Mouse (Mus musculus) mesoderm, embryonic 11.5 days (tissue): ENCODE measurements around the gene Cend1.

Experiments used
- DNase-seq: peaks from one replicate; pipeline ENCODE4 v3.0.0-alpha.2; 2012; ENCODE audit warnings: low read depth, low spot score

Cend1 gene

GRCm38 (mm10) chr7:141429310-141429709, at the start of gene Cend1:
Cend1 (minus strand) TSS chr7:141429491.
- DNase-seq: peak; percentile 82

GRCm38 (mm10) chr7:141478270-141478748, 49.0 kb upstream of the Cend1 start:
- no peak for DNase-seq

GRCm38 (mm10) chr7:141477578-141478269, 48.4 kb upstream of the Cend1 start:
- no peak for DNase-seq

DNA sequence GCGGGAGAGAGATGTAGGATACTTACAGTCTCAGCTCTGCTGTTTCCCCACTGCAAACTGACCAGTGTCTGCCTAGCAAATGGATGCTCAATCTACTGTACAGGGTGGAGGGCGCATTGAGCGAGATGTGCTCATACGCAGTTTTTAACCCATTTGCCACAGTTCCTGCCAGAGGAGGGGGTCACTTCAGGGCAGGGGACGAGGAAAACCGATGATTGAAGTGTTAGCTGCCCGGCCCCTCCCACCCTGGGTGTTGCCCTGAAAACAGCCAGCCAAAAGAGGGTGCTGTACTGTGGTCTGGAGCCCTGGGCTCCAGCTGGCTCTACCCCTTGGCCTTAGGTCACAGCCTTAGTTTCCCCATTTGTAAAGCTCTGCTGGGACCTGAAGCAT, 47.7 kb upstream of the Cend1 start:
- DNase-seq: no peak

GRCm38 (mm10) chr7:141476226-141476980, 47.1 kb upstream of the Cend1 start:
- peak; percentile 68 for DNase-seq

DNA sequence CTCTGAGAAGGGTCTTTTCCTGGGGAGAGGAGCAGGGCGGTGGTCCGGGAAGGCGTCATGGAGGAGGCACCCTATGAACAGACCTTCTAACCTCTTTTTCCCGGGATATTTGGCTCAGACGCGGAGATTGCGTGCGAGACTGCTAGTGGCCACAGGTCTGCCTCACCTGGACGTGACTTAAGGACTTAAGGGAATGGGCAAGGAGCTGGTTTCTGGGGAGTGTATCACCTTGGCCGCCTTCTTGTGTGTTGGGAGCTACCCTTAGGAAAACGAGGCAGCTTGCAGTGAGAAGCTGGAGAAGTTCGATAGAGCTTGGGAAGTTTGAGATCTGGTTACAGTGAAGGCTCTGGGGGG, 46.5 kb upstream of the Cend1 start:
- DNase-seq: no peak

DNA sequence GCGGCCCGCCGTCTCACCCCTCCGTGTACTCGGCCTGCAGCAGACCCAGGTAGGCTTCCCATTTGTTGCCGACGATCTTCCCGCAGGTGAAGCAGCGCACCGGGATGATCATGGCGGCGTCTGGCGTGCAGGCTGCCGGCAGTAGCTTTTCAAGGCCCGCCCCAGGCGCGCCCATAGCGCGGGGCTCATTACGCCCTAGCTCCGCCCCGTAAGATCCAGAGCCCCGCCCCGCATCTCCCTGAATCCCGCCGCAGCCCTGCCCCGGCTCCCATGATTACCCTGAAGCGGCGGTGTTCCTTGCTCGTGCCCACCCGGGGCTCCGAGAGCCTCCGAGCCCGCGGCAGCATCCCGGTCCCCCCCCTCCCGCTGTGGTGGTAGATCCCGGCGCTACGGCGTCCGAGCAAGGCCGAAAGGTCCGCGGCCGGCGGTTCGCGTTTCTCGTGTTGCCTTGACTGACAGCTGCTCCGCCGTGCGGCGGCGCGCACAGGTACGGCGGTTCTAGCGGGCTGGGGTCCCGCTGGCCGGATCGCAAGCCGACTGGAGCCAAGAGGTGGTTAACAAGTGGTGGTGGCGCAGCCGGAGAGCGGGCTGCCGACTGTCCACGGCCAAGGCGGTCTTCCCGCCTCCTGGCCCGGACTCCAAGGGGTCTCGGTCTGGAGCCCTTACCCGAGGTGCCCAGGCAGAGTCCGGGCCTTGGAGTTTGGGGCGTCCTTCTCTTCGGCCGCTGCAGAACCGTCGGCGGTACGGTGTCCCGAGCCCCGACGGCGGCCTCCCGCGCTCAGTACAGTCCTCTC, 45.9 kb upstream of the Cend1 start, which contains the start of the genes Polr2l and Tspan4:
Gene Polr2l, minus strand, starts transcription at position 122 of the 794 bp plus-strand sequence.
Gene Tspan4, plus strand, starts transcription at position 230 of the 794 bp plus-strand sequence.
- peak; percentile 83 for DNase-seq

- no peak for DNase-seq
Observed at GRCm38 (mm10) chr7:141474160-141474559, 44.9 kb upstream of the Cend1 start.

DNA sequence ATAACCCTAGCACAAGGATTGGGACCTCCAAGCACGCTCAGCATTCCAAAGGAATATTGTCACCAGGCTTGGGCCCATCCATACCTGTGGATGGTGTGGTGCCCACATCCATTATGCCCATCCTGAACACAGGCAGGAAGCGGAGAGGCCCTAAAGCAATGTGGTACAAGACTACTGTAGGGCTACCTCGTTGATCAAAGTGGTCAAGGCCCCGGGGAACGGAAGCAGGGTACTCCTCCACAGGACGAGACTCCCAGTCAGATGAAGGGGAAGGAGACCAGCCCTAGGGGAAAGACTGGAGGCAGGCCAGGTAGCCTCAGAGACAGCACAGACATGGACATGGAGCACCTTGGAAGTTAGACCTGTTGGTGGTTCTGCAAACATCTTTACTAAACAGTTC, 43.5 kb upstream of the Cend1 start:
- no peak for DNase-seq

GRCm38 (mm10) chr7:141472226-141472625, 42.9 kb upstream of the Cend1 start:
- DNase-seq: no peak

DNA sequence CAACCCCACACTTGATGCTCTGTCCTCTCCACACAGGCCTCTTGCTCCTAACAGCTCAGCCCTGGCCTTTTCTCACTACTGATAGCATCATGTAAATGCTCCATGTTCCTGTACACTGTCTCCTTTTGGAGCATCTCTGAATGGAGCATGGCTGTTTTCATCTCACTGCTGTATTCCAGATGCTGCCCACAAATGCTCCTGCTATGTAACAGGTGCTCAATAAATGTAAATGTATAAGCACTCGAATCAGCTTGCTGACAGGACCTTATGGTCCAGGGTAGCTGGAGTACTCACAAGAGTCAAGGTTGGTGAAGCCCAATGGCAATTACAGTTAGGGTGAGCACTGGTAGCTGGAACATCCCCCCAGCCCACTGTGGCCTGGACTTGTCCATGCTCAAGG, 41.9 kb upstream of the Cend1 start:
- DNase-seq: no peak

- no peak for DNase-seq
Observed at GRCm38 (mm10) chr7:141470637-141470944, 41.3 kb upstream of the Cend1 start.

GRCm38 (mm10) chr7:141469901-141470636, 40.8 kb upstream of the Cend1 start:
- no peak for DNase-seq

DNA sequence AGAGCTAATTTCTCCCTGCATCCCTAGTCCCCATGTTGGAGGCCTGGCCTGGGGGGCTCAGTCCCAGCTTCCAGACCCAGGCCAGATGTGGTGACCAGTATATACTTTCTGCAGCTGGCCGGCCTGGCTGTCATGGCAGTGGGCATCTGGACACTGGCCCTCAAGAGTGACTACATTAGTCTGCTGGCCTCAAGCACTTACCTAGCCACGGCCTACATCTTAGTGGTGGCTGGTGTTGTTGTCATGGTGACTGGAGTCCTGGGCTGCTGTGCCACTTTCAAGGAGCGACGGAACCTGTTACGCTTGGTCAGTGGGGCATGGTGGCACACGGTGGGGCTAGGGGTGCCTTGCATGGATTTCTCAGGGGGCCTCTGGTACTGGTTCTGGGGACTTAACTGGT, 40.1 kb upstream of the Cend1 start:
- no peak for DNase-seq

DNA sequence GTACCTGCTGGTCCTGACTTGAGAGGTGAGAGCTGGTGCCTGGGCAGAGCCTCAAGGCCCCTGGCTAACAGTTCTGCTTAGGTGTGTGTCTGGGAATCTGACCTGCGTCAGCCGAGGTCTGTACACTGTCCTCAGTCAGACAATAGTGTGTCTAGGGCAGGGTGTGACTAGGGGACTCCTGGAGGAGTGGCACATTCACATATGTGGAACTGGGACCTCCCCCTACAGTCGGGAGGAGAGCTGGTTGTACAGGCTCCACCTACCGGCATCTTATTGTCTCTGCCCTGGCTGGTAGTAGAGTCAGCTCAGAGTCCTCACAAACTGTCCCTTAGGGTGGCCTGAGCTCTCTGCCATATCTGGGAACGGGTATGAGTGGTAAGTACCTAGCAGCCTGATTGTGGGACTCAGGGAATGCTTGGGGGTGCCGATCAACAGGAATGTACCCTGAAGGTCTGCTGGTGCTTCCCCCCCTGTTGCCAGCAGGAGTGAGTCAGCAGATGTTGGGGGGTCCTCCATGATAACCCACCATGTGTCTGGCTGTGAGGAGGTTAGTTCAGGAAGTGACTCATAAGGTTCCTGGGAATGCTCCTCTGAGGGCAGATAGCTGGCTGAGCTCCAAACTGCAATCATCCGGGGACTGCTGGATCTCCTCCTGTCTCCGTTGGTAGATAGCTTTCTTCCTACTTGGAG, 39.4 kb upstream of the Cend1 start:
- peak; percentile 76 for DNase-seq

DNA sequence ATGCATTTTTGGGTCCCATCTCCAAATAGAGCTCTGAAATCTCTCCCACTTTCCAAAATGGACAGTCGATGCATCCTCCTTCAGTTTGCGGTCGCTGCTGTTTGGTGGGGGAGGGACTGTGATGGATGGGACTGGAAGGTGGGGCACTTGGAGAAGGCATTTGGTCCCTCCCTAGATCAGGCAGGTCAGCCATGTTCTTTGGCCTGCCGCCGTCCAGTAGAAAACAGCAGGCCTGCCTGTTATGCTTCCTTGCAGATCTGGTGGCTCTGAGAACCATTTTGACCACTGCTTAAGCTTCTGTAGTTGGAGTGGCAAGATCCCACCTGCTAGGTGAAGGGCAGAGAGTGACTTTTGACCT, 38.9 kb upstream of the Cend1 start:
- DNase-seq: peak; percentile 35

DNA sequence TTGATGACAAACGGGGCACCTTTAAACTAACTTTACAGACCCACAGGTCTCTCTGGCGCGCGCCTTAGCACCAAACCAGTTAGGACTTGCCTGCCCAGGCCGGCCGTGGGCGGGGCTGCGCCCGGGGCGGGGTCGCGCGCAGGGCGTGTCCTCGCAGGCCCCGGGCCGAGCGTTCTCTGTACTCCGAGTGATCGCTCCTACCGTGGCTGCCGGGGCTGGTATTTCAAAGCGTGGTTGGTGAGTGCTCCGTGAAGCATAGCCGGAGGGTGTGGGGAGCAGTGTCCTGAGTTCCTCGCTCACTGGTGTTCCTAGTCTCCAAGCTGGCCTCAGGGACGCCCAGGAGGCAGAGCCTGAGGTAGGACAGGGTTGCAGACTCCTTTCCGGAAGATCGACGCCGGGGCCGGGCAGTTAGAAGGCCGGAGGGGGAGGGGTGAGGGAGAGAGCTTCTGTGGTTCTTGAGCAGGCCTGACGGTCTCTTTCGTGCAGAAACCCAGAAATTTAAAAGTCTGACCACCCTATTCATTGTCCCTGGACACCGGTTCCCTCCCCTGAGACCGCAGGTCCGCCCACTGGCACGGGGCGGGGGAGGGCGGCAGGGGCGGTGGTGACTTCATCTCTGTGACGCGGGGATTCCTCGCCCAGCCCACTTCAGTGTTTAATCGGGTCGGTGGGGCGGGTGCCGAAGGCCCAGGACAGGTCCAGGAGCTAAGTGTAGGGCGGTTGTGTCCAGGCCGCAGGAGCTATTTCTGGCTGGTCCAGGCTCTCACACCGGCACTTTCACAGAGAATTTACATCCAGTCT, 38.1 kb upstream of the Cend1 start, which contains the start of gene Cd151:
Gene Cd151, plus strand, starts transcription at position 163 of the 801 bp plus-strand sequence.
- peak; percentile 81 for DNase-seq

DNA sequence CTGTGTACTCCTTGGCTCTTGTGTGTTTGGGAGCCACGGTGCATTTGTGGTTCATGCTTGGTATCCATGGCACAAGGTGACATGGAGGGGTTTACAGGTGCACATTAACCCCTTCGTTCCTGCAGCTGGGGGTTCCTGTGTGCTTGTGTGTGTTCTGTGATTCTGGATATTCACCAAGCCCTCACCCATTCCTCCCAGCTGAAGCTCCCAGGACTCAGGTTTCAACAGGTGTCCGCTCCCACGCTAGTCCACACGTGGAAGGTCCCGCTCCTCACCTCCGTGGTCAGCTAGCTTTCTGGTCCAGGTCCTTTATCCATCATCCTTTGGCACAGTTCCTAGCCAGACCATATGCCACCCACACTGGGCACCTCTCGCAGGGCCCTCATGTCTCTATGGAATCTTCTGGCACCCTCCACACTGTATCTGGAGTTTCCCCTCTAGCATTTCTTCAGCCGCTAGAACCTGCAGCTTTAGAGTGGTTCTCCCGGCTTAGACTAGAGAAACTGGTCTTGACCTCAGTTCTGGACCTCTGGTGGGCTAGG, 37.4 kb upstream of the Cend1 start:
- no peak for DNase-seq

- no peak for DNase-seq
Observed at GRCm38 (mm10) chr7:141466045-141466394, 36.7 kb upstream of the Cend1 start.
